Mouse (Mus musculus): ENCODE results near the gene Zfp114. TPM values are rescaled to one million over a fixed set of nuclear protein-coding genes. Genes with fewer than 3 reads are reported as not detected.

Zfp114 gene
- polyA plus RNA-seq, 1 experiment from 2014 or later = 3.7 TPM

DNA sequence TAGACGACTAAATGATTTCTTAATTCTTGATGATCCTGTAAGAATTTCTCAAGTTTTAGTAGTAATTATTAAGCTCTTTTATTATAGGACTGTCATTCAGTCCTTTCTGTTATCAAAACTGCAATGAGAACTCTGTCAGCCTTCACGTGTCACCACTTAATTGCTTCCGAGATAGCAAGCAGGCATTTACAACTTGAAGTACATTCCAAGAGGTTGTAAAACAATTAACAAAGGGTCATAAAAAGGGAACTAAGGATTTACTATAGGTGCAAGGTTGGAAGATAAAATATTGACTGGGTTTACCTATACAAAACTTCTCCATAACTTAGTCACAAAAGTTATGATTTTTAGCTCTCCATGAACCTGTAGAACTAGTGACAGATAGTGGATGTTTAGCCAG is 18.3 kb downstream of the Zfp114 start:
- Histone ChIP-seq H3K9me3 (peaks cover 9% of the 10 kb centered on the region; the same call in 1 of the 2 replicates), H3K4me2 (no peak overlapping the region), H3K27me3 (no peaks in the 10 kb centered on the region), H3K36me3 (peaks cover 34% of the 10 kb centered on the region), H3K4me1 (replicated peaks) (no peaks in the 10 kb centered on the region), H3K9ac (no peak overlapping the region), H3K27ac (replicated peaks) (no peak overlapping the region), H3K4me3 (no peak overlapping the region)
- no peak for ATAC-seq (ENCODE audit: low read depth)
- WGBS = 41% methylated on average over 3 of the region's 3 CpGs

DNA sequence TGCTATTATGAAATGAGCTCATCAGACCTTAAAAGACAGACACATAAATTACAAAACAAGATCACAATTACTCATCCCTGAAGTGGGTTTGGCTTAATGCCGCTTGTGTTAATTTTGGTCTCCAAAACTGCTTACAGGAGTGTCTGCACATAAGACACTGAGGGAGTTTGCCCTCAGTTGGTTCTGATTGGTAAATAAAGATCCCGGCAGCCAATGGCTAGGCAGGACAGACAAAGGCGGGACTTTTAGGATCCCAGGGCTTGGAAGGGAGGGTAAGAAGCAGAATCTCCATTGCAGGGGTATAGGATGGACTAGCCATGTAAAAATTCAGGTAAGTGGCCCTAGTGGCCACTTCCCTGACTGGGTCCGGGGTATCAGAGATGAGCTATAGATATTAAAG is 22.1 kb downstream of the Zfp114 start:
- Histone ChIP-seq H3K9me3 (peaks cover 19% of the 10 kb centered on the region; the same call in 1 of the 2 replicates), H3K4me1 (replicated peaks) (no peaks in the 10 kb centered on the region), H3K27me3 (no peaks in the 10 kb centered on the region), H3K4me3 (no peak overlapping the region), H3K4me2 (no peak overlapping the region), H3K9ac (no peak overlapping the region), H3K36me3 (peaks cover 72% of the 10 kb centered on the region), H3K27ac (replicated peaks) (no peak overlapping the region)
- 94% methylated on average over 4 of the region's 4 CpGs for WGBS
- no peak for ATAC-seq (ENCODE audit: low read depth)

DNA sequence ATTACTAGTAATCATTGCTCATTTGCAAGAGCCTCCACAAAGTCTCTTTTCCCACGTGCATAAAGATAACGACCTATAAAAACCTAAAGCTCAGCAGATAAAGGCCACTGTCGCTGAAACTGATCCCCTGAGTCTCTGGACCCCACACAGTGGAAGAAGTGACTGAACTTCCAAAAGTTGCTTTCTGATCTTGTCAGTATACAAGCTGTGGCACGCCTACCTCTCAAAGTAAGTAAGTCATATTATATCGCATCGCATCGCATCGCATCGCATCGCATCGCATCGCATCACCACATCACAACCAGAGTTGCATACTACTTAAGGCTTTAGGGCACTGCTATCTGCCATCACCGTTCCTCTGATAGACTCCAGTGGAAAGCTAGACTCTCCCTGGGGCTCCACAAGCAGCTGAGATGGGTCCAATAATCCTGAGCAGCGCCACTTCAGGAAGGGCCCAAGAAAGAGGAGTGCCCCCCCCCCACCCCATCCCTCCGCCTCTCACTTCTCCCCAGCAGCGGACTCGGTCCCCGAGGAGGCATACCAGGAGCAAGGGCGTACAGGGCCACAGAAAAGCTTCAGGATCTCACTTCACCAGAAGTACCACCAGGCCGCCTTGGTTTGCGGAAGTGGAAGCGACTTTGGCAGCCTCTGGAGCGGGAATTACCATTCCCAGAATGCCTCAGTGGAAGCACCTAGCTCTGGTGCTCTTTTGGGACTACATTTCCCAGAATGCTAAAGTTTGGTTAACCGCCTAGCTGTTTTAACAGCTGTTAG is 32.8 kb downstream of the Zfp114 start:
- peaks cover 10% of the 10 kb centered on the region for H3K4me1 ChIP-seq (replicated peaks)
- WGBS = 12% methylated on average over 24 of the region's 24 CpGs
- peak overlapping the region; percentile 68 for H3K4me2 ChIP-seq
- no peaks in the 10 kb centered on the region for H3K27me3 ChIP-seq
- H3K27ac ChIP-seq (replicated peaks) = peak overlapping the region; percentile 74
- peak overlapping the region; percentile 87 for H3K9ac ChIP-seq
- H3K4me3 ChIP-seq = peak overlapping the region; percentile 66
- no peaks in the 10 kb centered on the region for H3K9me3 ChIP-seq
- H3K36me3 ChIP-seq = peaks cover 32% of the 10 kb centered on the region
- peak; percentile 89 for ATAC-seq (ENCODE audit: low read depth)

DNA sequence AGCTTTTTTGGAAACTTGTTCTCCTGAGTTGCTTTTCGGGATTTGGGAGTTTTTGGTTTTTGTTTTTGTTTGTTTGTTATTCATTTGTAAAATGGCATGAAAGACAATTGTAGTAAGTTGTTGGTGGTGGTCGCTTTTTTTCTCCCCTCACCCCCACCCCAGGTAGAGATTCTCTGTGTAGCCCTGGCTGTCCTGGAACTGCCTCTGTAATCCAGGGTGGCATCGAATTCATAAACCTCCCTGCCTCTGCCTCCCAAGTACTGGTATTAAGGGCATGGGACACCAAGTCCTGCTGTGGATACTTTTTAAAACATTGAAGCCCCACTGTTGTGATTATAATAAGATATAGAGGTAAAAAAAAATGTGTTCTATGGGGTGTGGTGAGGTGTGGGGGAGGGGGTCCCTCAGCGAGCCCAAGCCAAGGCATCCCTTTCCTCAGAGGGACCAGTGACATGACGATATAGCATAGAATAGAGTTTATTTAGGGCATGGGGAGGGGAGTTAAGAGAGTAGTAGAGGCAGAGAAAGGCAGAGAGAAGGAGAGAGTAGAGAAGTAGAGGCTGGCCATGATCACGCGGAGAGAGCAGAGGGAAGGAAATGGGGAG is 33.5 kb downstream of the Zfp114 start:
- H3K9me3 ChIP-seq = no peaks in the 10 kb centered on the region
- peak overlapping the region; percentile 66 for H3K4me3 ChIP-seq
- peaks cover 10% of the 10 kb centered on the region for H3K4me1 ChIP-seq (replicated peaks)
- peaks cover 27% of the 10 kb centered on the region for H3K36me3 ChIP-seq
- H3K27ac ChIP-seq (replicated peaks) = no peak overlapping the region
- H3K9ac ChIP-seq = no peak overlapping the region
- WGBS = 54% methylated on average over 7 of the region's 7 CpGs
- no peaks in the 10 kb centered on the region for H3K27me3 ChIP-seq
- peak; percentile 70 for ATAC-seq (ENCODE audit: low read depth)
- peak overlapping the region; percentile 68 for H3K4me2 ChIP-seq

DNA sequence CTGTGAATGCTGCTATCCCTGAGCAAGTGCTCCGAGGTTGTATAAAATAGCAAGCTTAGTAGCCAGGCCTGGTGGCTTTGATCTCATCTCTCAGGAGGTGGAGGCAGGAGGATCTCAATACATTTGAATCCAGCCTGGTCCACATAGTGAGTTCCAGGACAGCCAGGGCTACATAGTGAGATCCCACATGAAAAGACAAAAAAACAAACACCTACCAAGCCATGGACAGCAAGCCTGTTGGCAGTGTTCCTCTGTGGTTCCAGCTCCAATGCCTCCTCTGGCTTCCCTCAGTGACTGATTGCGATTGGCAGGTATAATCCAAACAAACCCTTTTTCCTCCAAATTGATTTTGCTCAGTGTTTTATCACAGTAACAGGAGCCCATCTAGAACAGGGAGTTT is 35.4 kb downstream of the Zfp114 start:
- 88% methylated on average over 2 of the region's 2 CpGs for WGBS
- H3K4me3 ChIP-seq = no peak overlapping the region
- H3K27me3 ChIP-seq = no peaks in the 10 kb centered on the region
- ATAC-seq (ENCODE audit: low read depth) = no peak
- no peak overlapping the region for H3K27ac ChIP-seq (replicated peaks)
- H3K36me3 ChIP-seq = peaks cover 10% of the 10 kb centered on the region
- H3K9me3 ChIP-seq = no peaks in the 10 kb centered on the region
- peaks cover 10% of the 10 kb centered on the region for H3K4me1 ChIP-seq (replicated peaks)
- no peak overlapping the region for H3K9ac ChIP-seq
- H3K4me2 ChIP-seq = no peak overlapping the region

DNA sequence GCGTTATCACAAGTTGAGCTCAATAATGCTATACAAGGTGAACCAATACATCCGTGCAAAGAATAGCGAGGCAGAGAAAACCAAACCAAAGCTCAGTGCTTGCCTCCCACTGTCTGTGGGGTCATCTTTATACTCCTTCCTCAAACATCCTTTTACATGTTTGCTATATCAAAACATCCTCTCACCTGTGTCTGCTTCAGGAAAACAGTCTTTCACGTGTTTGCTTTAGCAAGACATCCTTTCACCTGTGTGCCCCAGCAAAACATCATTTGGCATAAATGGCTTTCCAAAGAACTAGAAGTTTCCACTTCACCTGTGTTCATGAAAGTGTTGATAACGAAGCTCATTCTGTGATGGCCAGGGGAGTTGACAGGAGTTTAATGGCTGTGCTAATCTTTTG is 36.5 kb downstream of the Zfp114 start, which contains the start of gene Zfp111:
Zfp111 (minus strand) TSS at position 101 of the 400 bp plus-strand sequence.
- Histone ChIP-seq H3K4me3 (no peak within 1 kb of the TSS), H3K27me3 (no peaks in the 10 kb centered on the region), H3K9ac (no peak within 1 kb of the TSS), H3K9me3 (no peaks in the 10 kb centered on the region), H3K4me1 (replicated peaks) (peaks cover 10% of the 10 kb centered on the region), H3K27ac (replicated peaks) (no peak within 1 kb of the TSS), H3K4me2 (no peak within 1 kb of the TSS), H3K36me3 (no peaks in the 10 kb centered on the region)
- WGBS = 85% methylated on average over 5 of the region's 5 CpGs
- ATAC-seq (ENCODE audit: low read depth) = no peak

Other genes with a start within 250 kb of the Zfp114 start
- not detected in 2 replicates for gene Vmn1r179, start 248.1 kb upstream of the Zfp114 start, polyA plus RNA-seq (2015; fragmentation: Nextera tagmentation; extraction: Ambion mirVana)
- gene Vmn1r180, start 224.4 kb upstream of the Zfp114 start, polyA plus RNA-seq (2015; fragmentation: Nextera tagmentation; extraction: Ambion mirVana) = not detected in 2 replicates
- not detected in 2 replicates for gene Vmn1r181, start 200.4 kb upstream of the Zfp114 start, polyA plus RNA-seq (2015; fragmentation: Nextera tagmentation; extraction: Ambion mirVana)
- not detected in 2 replicates for gene V1rd19, start 173.4 kb upstream of the Zfp114 start, polyA plus RNA-seq (2015; fragmentation: Nextera tagmentation; extraction: Ambion mirVana)
- gene Vmn1r183, start 121.8 kb upstream of the Zfp114 start, polyA plus RNA-seq (2015; fragmentation: Nextera tagmentation; extraction: Ambion mirVana) = not detected in 2 replicates
- gene Zfp180, start 93.1 kb upstream of the Zfp114 start, polyA plus RNA-seq (2015; fragmentation: Nextera tagmentation; extraction: Ambion mirVana) = 29.9 and 34.7 TPM in 2 replicates
- 9.6 and 10.2 TPM in 2 replicates for gene Zfp112, start 62.7 kb upstream of the Zfp114 start, polyA plus RNA-seq (2015; fragmentation: Nextera tagmentation; extraction: Ambion mirVana)
- 18.4 and 21.4 TPM in 2 replicates for gene Zfp235, start 40.9 kb upstream of the Zfp114 start, polyA plus RNA-seq (2015; fragmentation: Nextera tagmentation; extraction: Ambion mirVana)
- gene Zfp111, start 36.4 kb downstream of the Zfp114 start, polyA plus RNA-seq (2015; fragmentation: Nextera tagmentation; extraction: Ambion mirVana) = 4.9 and 6.0 TPM in 2 replicates
- 4.4 TPM in 2 replicates for gene Zfp109, start 62.5 kb downstream of the Zfp114 start, polyA plus RNA-seq (2015; fragmentation: Nextera tagmentation; extraction: Ambion mirVana)
- gene Zfp108, start 79.7 kb downstream of the Zfp114 start, polyA plus RNA-seq (2015; fragmentation: Nextera tagmentation; extraction: Ambion mirVana) = 4.9 and 5.5 TPM in 2 replicates
- gene Zfp93, start 95.4 kb downstream of the Zfp114 start, polyA plus RNA-seq (2015; fragmentation: Nextera tagmentation; extraction: Ambion mirVana) = 6.9 and 7.6 TPM in 2 replicates
- gene Zfp61, start 126.2 kb downstream of the Zfp114 start, polyA plus RNA-seq (2015; fragmentation: Nextera tagmentation; extraction: Ambion mirVana) = 39.8 and 49.2 TPM in 2 replicates
- gene Zfp94, start 141.6 kb downstream of the Zfp114 start, polyA plus RNA-seq (2015; fragmentation: Nextera tagmentation; extraction: Ambion mirVana) = 18.2 and 19.2 TPM in 2 replicates
- 0.31 TPM in 1 of 2 replicates, not detected in the other for gene Tescl, start 158.9 kb downstream of the Zfp114 start, polyA plus RNA-seq (2015; fragmentation: Nextera tagmentation; extraction: Ambion mirVana)
- not detected in 2 replicates for gene Lypd5, start 174.1 kb downstream of the Zfp114 start, polyA plus RNA-seq (2015; fragmentation: Nextera tagmentation; extraction: Ambion mirVana)
- gene Kcnn4, start 195.2 kb downstream of the Zfp114 start, polyA plus RNA-seq (2015; fragmentation: Nextera tagmentation; extraction: Ambion mirVana) = 2.1 and 2.2 TPM in 2 replicates
- 36.2 and 37.7 TPM in 2 replicates for gene Smg9, start 224.6 kb downstream of the Zfp114 start, polyA plus RNA-seq (2015; fragmentation: Nextera tagmentation; extraction: Ambion mirVana)